Mouse (Mus musculus): ENCODE measurements around the gene Lmod3. TPM values are rescaled to one million over a fixed set of nuclear protein-coding genes. Genes with fewer than 3 reads are reported as not detected.

Lmod3 gene
- total RNA-seq, 4 experiments from 2014 or later: 0.16 TPM; not detected in 3

DNA sequence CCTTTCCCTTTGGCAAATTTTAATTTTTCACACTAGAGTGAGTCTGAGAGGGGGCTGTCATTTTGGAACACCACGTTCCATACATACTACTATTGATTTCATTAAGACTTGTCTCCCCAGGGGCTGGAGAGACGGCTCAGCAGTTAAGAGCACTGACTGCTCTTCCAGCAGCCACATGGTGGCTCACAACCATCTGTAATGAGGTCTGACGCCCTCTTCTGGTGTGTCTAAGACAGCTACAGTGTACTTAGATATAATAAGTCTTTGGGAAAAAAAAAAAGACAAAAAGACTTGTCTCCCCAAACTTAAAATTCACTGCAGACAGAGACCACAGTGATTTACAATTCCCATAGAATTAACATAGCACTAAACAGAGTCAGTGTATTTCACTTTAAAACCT lies 52.1 kb downstream of the Lmod3 start:
- no peak for DNase-seq (ENCODE audit: low spot score in 2 of 2)

Other genes with a start within 250 kb of the Lmod3 start
- gene Fam19a4, start 192.3 kb downstream of the Lmod3 start, total RNA-seq (2022): under 1 TPM in 2 of 4 experiments, not detected in 2; 0.31 to 0.43 TPM
- 10 to 100 TPM; 21.6 to 24.8 (median 23.2) TPM for gene Eogt, start 103.6 kb downstream of the Lmod3 start, total RNA-seq (2022)
- 10 to 100 TPM; 51.1 to 54.6 (median 52.1) TPM for gene Tmf1, start 73.6 kb downstream of the Lmod3 start, total RNA-seq (2022)
- 10 to 100 TPM; 68.2 to 76.3 (median 70.4) TPM for gene Uba3, start 47.1 kb downstream of the Lmod3 start, total RNA-seq (2022)
- 100 to 1,000 TPM; 158 to 182 (median 170) TPM for gene Arl6ip5, start 42.1 kb downstream of the Lmod3 start, total RNA-seq (2022)

Measured in layer of hippocampus, adult 8-10 months (tissue).